Mouse (Mus musculus) E14TG2a.4 (cell line): ENCODE measurements at regions not wholly inside any gene's neighbourhood (a gene's known extent, or its start where the extent isn't known, plus 50 kb on each side); places are given as distances from the start of the nearest gene placed in this dataset.
A peak's percentile ranks its signal among the peaks of the same experiment; 100 is the strongest.

Experiments
- CTCF ChIP-seq: conservative IDR thresholded peaks from 2 replicates; pipeline ENCODE4 v1.5.1; 2014; ENCODE audit warnings: low read length
- NANOG ChIP-seq: IDR thresholded peaks from 2 replicates; pipeline ENCODE4 v1.6.1; 2014; ENCODE audit warnings: borderline replicate concordance, low read length, mixed read lengths
- POU5F1 ChIP-seq: IDR thresholded peaks from 2 replicates; pipeline ENCODE4 v1.6.1; 2014; ENCODE audit warnings: low read length, borderline replicate concordance

DNA sequence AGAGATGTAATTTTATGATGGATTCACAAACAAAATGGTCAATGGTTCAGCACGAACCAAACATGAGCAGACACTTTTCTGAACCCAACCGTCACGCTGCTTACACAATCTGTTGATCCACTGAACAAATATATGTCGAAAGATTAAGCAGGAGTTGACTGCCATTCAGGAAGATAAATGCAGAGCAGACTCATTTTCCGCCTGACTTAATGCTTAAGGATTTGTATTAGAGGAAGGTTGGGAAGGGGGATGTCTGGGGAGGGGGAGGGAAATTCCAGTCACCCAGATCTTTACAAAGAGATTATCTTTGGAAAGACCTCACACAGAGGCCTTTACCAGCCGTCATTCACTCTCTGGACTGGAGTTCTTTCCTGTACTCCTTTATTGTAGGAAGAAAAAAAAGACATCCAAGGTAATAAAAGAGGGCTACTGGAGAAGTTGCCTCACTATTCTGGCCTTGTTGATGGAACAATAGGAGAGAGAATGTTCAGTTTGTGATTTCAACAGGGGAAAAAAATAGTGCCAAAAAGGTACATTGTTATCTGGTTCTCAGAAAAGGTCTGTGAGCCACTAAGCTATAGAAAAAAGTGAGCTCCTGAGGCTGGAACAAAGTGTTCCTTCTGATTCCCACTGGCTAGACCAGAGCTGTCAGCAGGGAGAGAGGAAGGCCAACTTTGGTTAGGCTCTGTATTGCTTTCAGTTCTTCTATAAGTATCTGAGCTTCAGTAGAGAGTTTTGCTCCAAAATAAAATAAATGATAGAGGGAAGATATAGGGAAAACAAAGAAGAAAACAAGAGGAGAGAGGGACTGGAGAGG lies 150.9 kb downstream of the Tle1 start:
- TF ChIP-seq CTCF (no peak), NANOG (peak; percentile 36; the same call in 1 of the 2 replicates), POU5F1 (no peak)
